Mouse (Mus musculus) cerebellum, adult 9-11 months (tissue): ENCODE results near the gene Gh.

Experiments used
- DNase-seq: peaks from one replicate; pipeline ENCODE4 v3.0.0; 2022

Gh gene

GRCm38 (mm10) chr11:106268326-106269059 is 33.2 kb downstream of the Gh start:
- DNase-seq = peak; percentile 97

GRCm38 (mm10) chr11:106267871-106268270 is 33.8 kb downstream of the Gh start:
- peak; percentile 88 for DNase-seq

GRCm38 (mm10) chr11:106267311-106267852 is 34.3 kb downstream of the Gh start:
- DNase-seq = peak; percentile 97

GRCm38 (mm10) chr11:106266431-106266830 is 35.2 kb downstream of the Gh start:
- DNase-seq = peak; percentile 57

- DNase-seq = peak; percentile 66
Observed at GRCm38 (mm10) chr11:106265570-106265969, 36.1 kb downstream of the Gh start.

GRCm38 (mm10) chr11:106264988-106265387 is 36.7 kb downstream of the Gh start:
- DNase-seq = peak; percentile 50

GRCm38 (mm10) chr11:106263963-106264362 is 37.7 kb downstream of the Gh start:
- DNase-seq = peak; percentile 69

- peak; percentile 25 for DNase-seq
Observed at GRCm38 (mm10) chr11:106260826-106261450, 40.7 kb downstream of the Gh start.

- peak; percentile 63 for DNase-seq
Observed at GRCm38 (mm10) chr11:106256775-106257174, 44.9 kb downstream of the Gh start.

- DNase-seq = peak; percentile 97
Observed at GRCm38 (mm10) chr11:106255685-106256451, 45.8 kb downstream of the Gh start, which contains the start of the genes Ftsj3 and Psmc5. Ftsj3 (minus strand) TSS chr11:106256079. Psmc5 (plus strand) TSS chr11:106256154.

GRCm38 (mm10) chr11:106255174-106255573 is 46.5 kb downstream of the Gh start:
- peak; percentile 61 for DNase-seq

- peak; percentile 55 for DNase-seq
Observed at GRCm38 (mm10) chr11:106254767-106255166, 46.9 kb downstream of the Gh start.
